Mouse (Mus musculus): ENCODE results near the gene Cdh23.

DNA sequence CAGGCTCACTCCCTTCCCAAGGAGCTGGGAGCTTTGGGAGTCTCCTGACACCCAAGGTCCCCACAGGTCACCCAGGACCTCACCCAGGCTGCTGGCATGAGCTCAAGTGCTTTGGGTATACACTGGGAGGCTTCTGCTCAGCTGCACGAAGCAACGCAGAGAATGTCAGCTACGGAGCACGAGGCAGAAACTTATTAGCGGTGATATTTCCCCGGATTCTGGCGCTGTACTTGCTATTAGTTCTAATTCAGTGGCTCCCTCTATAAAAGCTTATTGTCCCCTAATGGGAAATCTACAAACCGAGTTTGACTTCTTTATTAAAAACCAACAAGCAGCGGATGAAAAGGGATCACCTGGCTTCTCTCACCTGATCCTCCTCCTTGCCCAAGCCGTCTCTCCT lies 266.3 kb downstream of the Cdh23 start:
- TF ChIP-seq CTCF (IDR thresholded peaks at IDR 0.05; ENCODE audit: low read depth) (no peak), EP300 (IDR thresholded peaks at IDR 0.05; ENCODE audit: low read depth) (no peak)

All from heart, postnatal 0 days (tissue).